Mouse (Mus musculus): ENCODE data around the gene Olfr272. TPM values are rescaled to one million over a fixed set of nuclear protein-coding genes. Genes with fewer than 3 reads are reported as not detected.

Gene Olfr272
- total RNA-seq, 1 experiment: not detected

GRCm38 (mm10) chr4:52909542-52909941, 9.4 kb downstream of the Olfr272 start:
- H3K4me3 ChIP-seq (ENCODE audit: insufficient read depth in 1 of 2, low read depth in 1 of 2, low read length in 2 of 2, poor library complexity in 1 of 2, severe bottlenecking in 1 of 2): no peak overlapping the region

GRCm38 (mm10) chr4:52864156-52864555, 54.8 kb downstream of the Olfr272 start:
- Histone ChIP-seq H3K4me3 (ENCODE audit: insufficient read depth in 1 of 2, low read depth in 1 of 2, low read length in 2 of 2, poor library complexity in 1 of 2, severe bottlenecking in 1 of 2) (no peak overlapping the region), H3K4me1 (ENCODE audit: control insufficient read depth in 2 of 2, insufficient read depth in 2 of 2, low read length in 2 of 2, poor library complexity in 1 of 2) (no peaks in the 10 kb centered on the region), H3K36me3 (ENCODE audit: control insufficient read depth, insufficient read depth, low read length, poor library complexity, severe bottlenecking) (no peaks in the 10 kb centered on the region), H3K27ac (ENCODE audit: insufficient read depth, low read depth, low read length, poor library complexity, severe bottlenecking) (no peak overlapping the region), H3K9ac (ENCODE audit: insufficient read depth, low read depth, low read length, poor library complexity, severe bottlenecking) (no peak overlapping the region), H3K9me3 (ENCODE audit: control insufficient read depth, insufficient read depth, low read depth, low read length) (no peaks in the 10 kb centered on the region)
- DNase-seq (ENCODE audit: low read depth, low spot score): no peak
- in situ Hi-C loops (cut with MboI; ENCODE audit: low sequenced_read_pairs in 2 of 2, unreplicated experiment in 2 of 2): no loop called here
- TF ChIP-seq MAFK (IDR thresholded peaks at IDR 0.05; ENCODE audit: insufficient read depth, low read depth, low read length): no peak
- TF ChIP-seq ZNF384 (IDR thresholded peaks at IDR 0.05; ENCODE audit: low read depth, low read length): no peak
- no peak for TF ChIP-seq ZC3H11A (IDR thresholded peaks at IDR 0.05; ENCODE audit: borderline replicate concordance, low read depth, low read length)
- no peak for TF ChIP-seq CHD2 (IDR thresholded peaks at IDR 0.05; ENCODE audit: low read depth, low read length)
- TF ChIP-seq HCFC1 (IDR thresholded peaks at IDR 0.05; ENCODE audit: borderline replicate concordance, insufficient read depth, low read length): no peak

More at GRCm38 (mm10) chr4:52909542-52909941, 9.4 kb downstream of the Olfr272 start:
- Histone ChIP-seq H3K27ac (ENCODE audit: insufficient read depth, low read depth, low read length, poor library complexity, severe bottlenecking) (no peak overlapping the region), H3K36me3 (ENCODE audit: control insufficient read depth, insufficient read depth, low read length, poor library complexity, severe bottlenecking) (no peaks in the 10 kb centered on the region), H3K4me1 (ENCODE audit: control insufficient read depth in 2 of 2, insufficient read depth in 2 of 2, low read length in 2 of 2, poor library complexity in 1 of 2) (no peaks in the 10 kb centered on the region), H3K9ac (ENCODE audit: insufficient read depth, low read depth, low read length, poor library complexity, severe bottlenecking) (no peak overlapping the region), H3K9me3 (ENCODE audit: control insufficient read depth, insufficient read depth, low read depth, low read length) (no peaks in the 10 kb centered on the region)
- in situ Hi-C loops (cut with MboI; ENCODE audit: low sequenced_read_pairs in 2 of 2, unreplicated experiment in 2 of 2): no loop called here
- DNase-seq (ENCODE audit: low read depth, low spot score): no peak
- no peak for TF ChIP-seq ZNF384 (IDR thresholded peaks at IDR 0.05; ENCODE audit: low read depth, low read length)
- no peak for TF ChIP-seq HCFC1 (IDR thresholded peaks at IDR 0.05; ENCODE audit: borderline replicate concordance, insufficient read depth, low read length)
- TF ChIP-seq ZC3H11A (IDR thresholded peaks at IDR 0.05; ENCODE audit: borderline replicate concordance, low read depth, low read length): no peak
- TF ChIP-seq CHD2 (IDR thresholded peaks at IDR 0.05; ENCODE audit: low read depth, low read length): no peak
- no peak for TF ChIP-seq MAFK (IDR thresholded peaks at IDR 0.05; ENCODE audit: insufficient read depth, low read depth, low read length)

Other genes starting within 250 kb of the Olfr272 start
- gene Olfr275, start 104.6 kb downstream of the Olfr272 start, total RNA-seq (2012; rRNA removed): not detected in 2 replicates
- gene Olfr273, start 59.9 kb downstream of the Olfr272 start, total RNA-seq (2012; rRNA removed): not detected in 2 replicates
- not detected in 2 replicates for gene Olfr270, start 45.4 kb upstream of the Olfr272 start, total RNA-seq (2012; rRNA removed)
- gene Nipsnap3a, start 70.1 kb upstream of the Olfr272 start, total RNA-seq (2012; rRNA removed): not detected in 2 replicates
- gene Nipsnap3b, start 92.7 kb upstream of the Olfr272 start, total RNA-seq (2012; rRNA removed): 22.8 and 26.1 TPM in 2 replicates
- gene Abca1, start 240.7 kb upstream of the Olfr272 start, total RNA-seq (2012; rRNA removed): 18.9 and 23.7 TPM in 2 replicates